Mouse (Mus musculus) embryonic fibroblast, embryonic 13.5 days (primary cell): ENCODE measurements around the gene Tmcc3.

Experiments used
- CTCF ChIP-seq: IDR thresholded peaks from 2 replicates; pipeline ENCODE4 v1.5.1; 2011; ENCODE audit warnings: mild to moderate bottlenecking, control low read depth, low read length, moderate library complexity, borderline replicate concordance; ENCODE audit not compliant: insufficient read depth
- POLR2A ChIP-seq: IDR thresholded peaks from 2 replicates; pipeline ENCODE4 v1.6.1; 2011; ENCODE audit warnings: low read depth, mild to moderate bottlenecking, control low read depth, low read length, moderate library complexity

- TF ChIP-seq POLR2A = no peak
- TF ChIP-seq CTCF = no peak
Observed at GRCm38 (mm10) chr10:94282797-94283196, 29.0 kb upstream of the Tmcc3 start.
